In genomic region chr9:62827939-62828652, GRCm38 (mm10) we compare ENCODE assay signal across 8 mouse cellular contexts. TPM values are rescaled to one million over a fixed set of nuclear protein-coding genes. Genes with fewer than 3 reads are reported as not detected.
DNase-seq lines count a peak whose midpoint lies in the region; ATAC-seq and TF ChIP-seq lines count a peak whose summit lies in the region.

No protein-coding gene starts in this region.

- peak overlapping the region; percentile 52; the same call in 1 of the 2 replicates for H3K9ac ChIP-seq in embryonic facial prominence, embryonic 13.5 days
- no peak overlapping the region for H3K9ac ChIP-seq in hindbrain, embryonic 15.5 days
- no peak overlapping the region for H3K9ac ChIP-seq in lung, postnatal 0 days (replicated peaks; ENCODE audit: low read depth)

- no peaks in the 10 kb centered on the region for H3K27me3 ChIP-seq in embryonic facial prominence, embryonic 13.5 days
- no peaks in the 10 kb centered on the region for H3K27me3 ChIP-seq in hindbrain, embryonic 15.5 days
- no peaks in the 10 kb centered on the region for H3K27me3 ChIP-seq in lung, postnatal 0 days (replicated peaks; ENCODE audit: insufficient read depth, low read length)
- no peaks in the 10 kb centered on the region for H3K27me3 ChIP-seq in small intestine, adult 2 months (ENCODE audit: control insufficient read depth, insufficient read depth, low read length)

- WGBS in embryonic facial prominence, embryonic 13.5 days: 4% methylated on average over 24 of the region's 24 CpGs
- 8% methylated on average over 24 of the region's 24 CpGs for WGBS in hindbrain, embryonic 15.5 days
- WGBS in lung, postnatal 0 days: 5% methylated on average over 24 of the region's 24 CpGs
- 6% methylated on average over 24 of the region's 24 CpGs for WGBS in small intestine, adult 2 months

- H3K4me3 ChIP-seq in embryonic facial prominence, embryonic 13.5 days: peak overlapping the region; percentile 45
- H3K4me3 ChIP-seq in hindbrain, embryonic 15.5 days: peak overlapping the region; percentile 44
- peak overlapping the region; percentile 30 for H3K4me3 ChIP-seq in lung, postnatal 0 days (ENCODE audit: low read depth, low read length)
- H3K4me3 ChIP-seq in small intestine, adult 2 months (ENCODE audit: low read depth, low read length): peak overlapping the region; percentile 47

- ATAC-seq in embryonic facial prominence, embryonic 13.5 days (ENCODE audit: insufficient number of reproducible peaks, insufficient read depth, low FRiP score, low TSS enrichment, low read depth): no peak
- no peak for ATAC-seq in hindbrain, embryonic 15.5 days (ENCODE audit: low FRiP score, low read depth)
- ATAC-seq in lung, postnatal 0 days: no peak

- no peak for TF ChIP-seq POLR2A in small intestine, adult 2 months (IDR thresholded peaks at IDR 0.05; ENCODE audit: low read depth, low read length)

- peak; percentile 33 to 47 for DNase-seq in heart, adult 18-20 months
- DNase-seq in heart, postnatal 14 days: no peak
- peak; percentile 70 for DNase-seq in ES-CJ7 (ENCODE audit: low read depth, low spot score)
- peak; percentile 86 for DNase-seq in lung, postnatal 0 days (ENCODE audit: low spot score)
- no peak for DNase-seq in ovary, postnatal 14 days (ENCODE audit: low spot score)

- peak; percentile 69 for TF ChIP-seq CTCF in lung, postnatal 0 days (IDR thresholded peaks at IDR 0.05)
- peak; percentile 15; the same call in 1 of the 2 replicates for TF ChIP-seq CTCF in small intestine, adult 2 months (IDR thresholded peaks at IDR 0.05; ENCODE audit: extremely low read depth, insufficient read length, insufficient replicate concordance, low read depth, low read length)

- H3K27ac ChIP-seq in embryonic facial prominence, embryonic 13.5 days: peak overlapping the region; percentile 65
- H3K27ac ChIP-seq in hindbrain, embryonic 15.5 days (replicated peaks): peak overlapping the region; percentile 58
- peak overlapping the region; percentile 51 for H3K27ac ChIP-seq in lung, postnatal 0 days (ENCODE audit: low read length)
- H3K27ac ChIP-seq in small intestine, adult 2 months (ENCODE audit: insufficient read depth, low read depth, low read length): no peak overlapping the region

- H3K4me2 ChIP-seq in embryonic facial prominence, embryonic 13.5 days: peak overlapping the region; percentile 62
- H3K4me2 ChIP-seq in hindbrain, embryonic 15.5 days: peak overlapping the region; percentile 55
- H3K4me2 ChIP-seq in lung, postnatal 0 days (replicated peaks; ENCODE audit: low read depth, low read length): peak overlapping the region; percentile 61

- TF ChIP-seq EP300 in lung, postnatal 0 days (IDR thresholded peaks at IDR 0.05): peak; percentile 54

- H3K36me3 ChIP-seq in embryonic facial prominence, embryonic 13.5 days: no peaks in the 10 kb centered on the region
- no peaks in the 10 kb centered on the region for H3K36me3 ChIP-seq in hindbrain, embryonic 15.5 days
- H3K36me3 ChIP-seq in lung, postnatal 0 days (ENCODE audit: insufficient read depth, low read length): no peaks in the 10 kb centered on the region
- H3K36me3 ChIP-seq in small intestine, adult 2 months (ENCODE audit: control insufficient read depth, insufficient read depth, low read length): no peaks in the 10 kb centered on the region

- peaks cover 20% of the 10 kb centered on the region for H3K4me1 ChIP-seq in embryonic facial prominence, embryonic 13.5 days
- H3K4me1 ChIP-seq in hindbrain, embryonic 15.5 days (replicated peaks): peaks cover 23% of the 10 kb centered on the region
- peaks cover 8% of the 10 kb centered on the region; the same call in 1 of the 2 replicates for H3K4me1 ChIP-seq in lung, postnatal 0 days (ENCODE audit: insufficient read depth, low read depth, low read length)
- H3K4me1 ChIP-seq in small intestine, adult 2 months (ENCODE audit: control insufficient read depth, insufficient read depth, insufficient read length, low read length): no peaks in the 10 kb centered on the region; the same call in 1 of the 2 replicates

- no peaks in the 10 kb centered on the region for H3K9me3 ChIP-seq in embryonic facial prominence, embryonic 13.5 days
- H3K9me3 ChIP-seq in hindbrain, embryonic 15.5 days: no peaks in the 10 kb centered on the region
- H3K9me3 ChIP-seq in lung, postnatal 0 days (ENCODE audit: low read length): no peaks in the 10 kb centered on the region

- intact Hi-C loops in heart, postnatal 14 days (cut with DNase I): loop anchor here (5.0 kb wide), 2 partner anchors 46 to 86 kb away; no protein-coding TSS in a partner anchor

RNA-seq across cellular contexts. Expression of gene Cln6, which starts 10.5 kb away (rescaled TPM):
- total RNA-seq in heart, adult 18-20 months (2021): 10 to 100 TPM; 25.8 TPM
- total RNA-seq in heart, postnatal 14 days (2021): 10 to 100 TPM; 16.0 to 17.0 TPM
- polyA plus RNA-seq in embryonic facial prominence, embryonic 13.5 days (2015; fragmentation: Nextera tagmentation; extraction: Ambion mirVana): 15.8 and 21.2 TPM in 2 replicates
- 6.2 and 7.0 TPM in 2 replicates for polyA plus RNA-seq in hindbrain, embryonic 15.5 days (2015; fragmentation: Nextera tagmentation; extraction: Ambion mirVana)
- polyA plus RNA-seq in lung, postnatal 0 days (2015; fragmentation: Nextera tagmentation; extraction: Ambion mirVana): 19.1 and 20.3 TPM in 2 replicates
- polyA plus RNA-seq in small intestine, adult 2 months (2012; rRNA removed): 25.0 and 51.2 TPM in 2 replicates

RNA-seq across cellular contexts. Expression of gene Fem1b, which starts 16.4 kb away (rescaled TPM):
- 10 to 100 TPM; 15.8 to 16.1 TPM for total RNA-seq in heart, adult 18-20 months (2021)
- total RNA-seq in heart, postnatal 14 days (2021): 10 to 100 TPM; 24.8 to 25.9 TPM
- 19.8 and 20.2 TPM in 2 replicates for polyA plus RNA-seq in embryonic facial prominence, embryonic 13.5 days (2015; fragmentation: Nextera tagmentation; extraction: Ambion mirVana)
- polyA plus RNA-seq in hindbrain, embryonic 15.5 days (2015; fragmentation: Nextera tagmentation; extraction: Ambion mirVana): 53.0 and 53.5 TPM in 2 replicates
- polyA plus RNA-seq in lung, postnatal 0 days (2015; fragmentation: Nextera tagmentation; extraction: Ambion mirVana): 9.2 and 10.8 TPM in 2 replicates
- 3.0 and 4.7 TPM in 2 replicates for polyA plus RNA-seq in small intestine, adult 2 months (2012; rRNA removed)

RNA-seq across cellular contexts. Expression of gene Calml4, which starts 29.8 kb away (rescaled TPM):
- total RNA-seq in heart, adult 18-20 months (2021): under 1 TPM; 0.17 to 0.90 TPM
- 1 to 10 TPM; 2.4 to 2.9 TPM for total RNA-seq in heart, postnatal 14 days (2021)
- polyA plus RNA-seq in embryonic facial prominence, embryonic 13.5 days (2015; fragmentation: Nextera tagmentation; extraction: Ambion mirVana): 5.9 and 9.8 TPM in 2 replicates
- 15.4 and 19.5 TPM in 2 replicates for polyA plus RNA-seq in hindbrain, embryonic 15.5 days (2015; fragmentation: Nextera tagmentation; extraction: Ambion mirVana)
- polyA plus RNA-seq in lung, postnatal 0 days (2015; fragmentation: Nextera tagmentation; extraction: Ambion mirVana): 19.7 and 20.6 TPM in 2 replicates
- 73.8 and 101 TPM in 2 replicates for polyA plus RNA-seq in small intestine, adult 2 months (2012; rRNA removed)

Comparison
In these comparisons a context has a peak if more than half of its experiments do, and no peak if none do; other contexts are left out.
1. DNase-seq: peak in heart, adult 18-20 months (2 of 2), ES-CJ7 (single experiment) and lung, postnatal 0 days (single experiment); none in heart, postnatal 14 days (0 of 2) and ovary, postnatal 14 days (single experiment).
2. Peak in every context shown above with its lines, with median percentiles within 50 percentile points of each other: H3K4me2 ChIP-seq and H3K4me3 ChIP-seq.